Mouse (Mus musculus) kidney, adult 2 months (tissue): ENCODE measurements around the gene Ccnl2.

Source experiments
- CTCF ChIP-seq: fragments of 200-500 bp; conservative IDR thresholded peaks from 2 replicates; pipeline ENCODE4 v1.5.1; 2011; ENCODE audit warnings: low read depth, mild to moderate bottlenecking, control low read depth, low read length, moderate library complexity, mixed read lengths; ENCODE audit not compliant: insufficient read depth, insufficient read length
- POLR2A ChIP-seq: fragments of 200-500 bp; IDR thresholded peaks from one replicate; pipeline ENCODE4 v1.6.1; 2011; ENCODE audit warnings: low read depth, low read length, control low read depth

GRCm38 (mm10) chr4:155840076-155841002 lies 28.1 kb downstream of the Ccnl2 start:
- no peak for TF ChIP-seq CTCF
- no peak for TF ChIP-seq POLR2A
